Mouse (Mus musculus) embryonic facial prominence, embryonic 14.5 days (tissue): Measurements from ENCODE around the gene Nr3c2. TPM values are rescaled to one million over a fixed set of nuclear protein-coding genes. Genes with fewer than 3 reads are reported as not detected.

Experiments used
- ATAC-seq: fragments of 200-750 bp; cut with Nextera tagmentation; 2 replicates; pipeline ENCODE4 v1.8.0; 2017; ENCODE audit warnings: low read depth, moderate number of reproducible peaks, moderate TSS enrichment
- DNase-seq: peaks from one replicate; pipeline ENCODE4 v3.0.0-alpha.2; 2015; ENCODE audit warnings: low spot score
- H3K27ac ChIP-seq: fragments of 300-500 bp; sonication (generic); replicated peaks from 2 replicates; pipeline ENCODE4 v1.5.1; 2014; ENCODE audit warnings: low read depth, mild to moderate bottlenecking, low read length, moderate library complexity
- H3K27me3 ChIP-seq: fragments of 300-500 bp; sonication (generic); replicated peaks from 2 replicates; pipeline ENCODE4 v1.6.1; 2014; ENCODE audit warnings: low read length; ENCODE audit not compliant: control insufficient read depth, insufficient read depth
- H3K36me3 ChIP-seq: fragments of 300-500 bp; sonication (generic); 2 replicates; pipeline ENCODE4 v1.6.1; 2014; ENCODE audit warnings: low read length, mixed read lengths; ENCODE audit not compliant: control insufficient read depth, insufficient read depth
- H3K4me1 ChIP-seq: fragments of 300-500 bp; sonication (generic); 2 replicates; pipeline ENCODE4 v1.6.1; 2014; ENCODE audit warnings: antibody characterized with exemption, low read length; ENCODE audit not compliant: control insufficient read depth, insufficient read depth
- H3K4me2 ChIP-seq: fragments of 300-500 bp; sonication (generic); 2 replicates; pipeline ENCODE4 v1.6.1; 2014; ENCODE audit warnings: low read depth, mild to moderate bottlenecking, low read length, moderate library complexity, mixed read lengths
- H3K4me3 ChIP-seq: fragments of 300-500 bp; sonication (generic); 2 replicates; pipeline ENCODE4 v1.5.1; 2014; ENCODE audit warnings: low read depth, mild to moderate bottlenecking, low read length
- H3K9ac ChIP-seq: fragments of 300-500 bp; sonication (generic); 2 replicates; pipeline ENCODE4 v1.6.1; 2014; ENCODE audit warnings: low read depth, mild to moderate bottlenecking, low read length, moderate library complexity, mixed read lengths
- H3K9me3 ChIP-seq: fragments of 300-500 bp; sonication (generic); 2 replicates; pipeline ENCODE4 v1.6.1; 2016; ENCODE audit warnings: low read length; ENCODE audit not compliant: control insufficient read depth
- WGBS: fragments of 180-500 bp; shearing (Covaris S2); extraction: QIAGEN DNeasy Blood & Tissue Kit; methylation state at CpG from one replicate; pipeline ENCODE4 v1.1.7; 2014; 5-methylcytosine and 5-hydroxymethylcytosine counted together
- polyA plus RNA-seq: library from polyadenylated mRNA; unstranded; fragments of >200 nt; fragmentation: Nextera tagmentation; extraction: Ambion mirVana; gene quantifications from 2 replicates; pipeline ENCODE4 v1.2.1, GENCODE M21; 2014

Gene Nr3c2
- polyA plus RNA-seq, 1 experiment from 2014 or later = 6.5 TPM

DNA sequence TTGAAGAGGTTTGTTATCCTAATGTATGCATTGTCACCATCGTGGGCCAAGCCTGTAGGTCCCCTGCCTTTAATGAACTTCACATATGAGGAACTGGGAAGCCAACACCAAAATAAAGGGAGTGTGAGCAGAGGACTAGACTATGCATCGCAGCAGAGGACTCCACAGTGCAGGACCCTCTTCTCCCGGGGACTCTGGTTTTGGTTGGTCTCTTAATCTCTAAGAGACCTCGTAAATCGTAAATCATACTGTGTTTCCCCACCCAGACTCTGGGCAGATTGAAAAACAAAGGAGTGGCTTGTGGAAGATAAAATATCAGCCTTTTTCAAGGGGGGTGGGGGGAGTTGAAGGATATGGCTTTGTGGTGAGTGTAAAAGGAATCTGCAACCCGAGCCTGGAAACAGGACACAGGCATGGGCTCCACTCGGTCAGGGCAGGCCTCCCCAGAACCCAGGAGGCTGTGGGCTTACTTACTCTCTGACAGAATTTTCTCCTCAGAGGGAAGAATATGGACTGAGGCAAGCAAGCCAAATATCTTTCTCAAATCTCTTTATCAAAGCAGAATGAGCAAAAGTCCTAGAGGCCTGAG, 234.6 kb downstream of the Nr3c2 start:
- 37% methylated on average over 7 of the region's 7 CpGs for WGBS
- Histone ChIP-seq H3K9me3 (peaks cover 8% of the 10 kb centered on the region; the same call in 1 of the 2 replicates), H3K27me3 (no peaks in the 10 kb centered on the region), H3K9ac (no peak overlapping the region), H3K4me3 (no peak overlapping the region), H3K27ac (0 out of 2 replicates have a peak overlapping the region, but pooled peaks have one; percentile 18), H3K4me2 (no peak overlapping the region), H3K36me3 (no peaks in the 10 kb centered on the region), H3K4me1 (no peaks in the 10 kb centered on the region; the same call in 1 of the 2 replicates)
- no peak for ATAC-seq
- peak; percentile 37 for DNase-seq

DNA sequence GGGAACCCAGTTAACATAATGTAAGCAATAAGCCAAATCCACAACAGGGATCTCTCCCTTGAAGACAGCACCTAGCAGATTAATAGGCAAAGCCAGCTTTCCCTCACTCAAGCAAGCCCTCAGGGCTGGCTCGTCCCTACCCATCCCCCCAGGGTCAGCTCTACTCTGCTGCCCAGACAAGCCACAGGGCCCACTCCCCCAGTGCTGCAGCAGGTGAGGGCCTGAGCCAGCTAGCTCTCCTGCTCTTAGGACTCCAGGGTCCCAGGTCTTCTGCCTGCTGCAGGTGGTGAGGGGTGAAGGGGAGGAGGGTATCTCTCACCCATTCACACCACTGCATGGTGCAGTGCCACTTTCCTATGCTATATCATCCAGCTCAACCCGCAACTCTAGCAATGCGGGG, 246.0 kb downstream of the Nr3c2 start:
- ATAC-seq (no peak), DNase-seq (no peak)
- Histone ChIP-seq H3K36me3 (no peaks in the 10 kb centered on the region), H3K4me2 (no peak overlapping the region), H3K27ac (no peak overlapping the region), H3K4me3 (no peak overlapping the region), H3K27me3 (no peaks in the 10 kb centered on the region), H3K9me3 (no peaks in the 10 kb centered on the region), H3K4me1 (no peaks in the 10 kb centered on the region), H3K9ac (no peak overlapping the region)
- 75% methylated on average over 3 of the region's 3 CpGs for WGBS

DNA sequence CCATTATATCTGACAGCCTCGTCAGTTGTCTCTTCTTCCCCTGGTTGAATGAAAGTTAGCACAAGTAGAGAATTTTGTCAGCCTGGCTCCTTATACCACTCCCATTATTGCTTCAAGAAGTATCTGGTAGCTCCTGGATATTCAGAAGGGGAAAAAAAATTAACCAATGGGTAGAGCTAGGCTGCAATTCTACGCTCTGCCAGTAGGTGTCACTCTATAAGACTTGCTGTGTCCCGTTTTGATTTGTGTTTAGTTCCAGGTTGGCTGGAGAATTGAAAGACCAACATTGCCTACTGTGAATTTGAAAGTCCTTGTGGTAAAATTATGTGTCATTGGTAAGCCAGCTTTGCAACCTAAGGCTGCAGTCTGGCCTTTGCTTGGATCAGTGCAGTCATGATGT, 255.3 kb downstream of the Nr3c2 start:
- no peaks in the 10 kb centered on the region for H3K4me1 ChIP-seq
- no peak overlapping the region for H3K9ac ChIP-seq
- no peak overlapping the region for H3K4me3 ChIP-seq
- H3K27ac ChIP-seq = no peak overlapping the region
- no peaks in the 10 kb centered on the region for H3K36me3 ChIP-seq
- H3K9me3 ChIP-seq = 0 out of 2 replicates have a peak, but pooled peaks cover 3% of the 10 kb centered on the region
- DNase-seq = no peak
- WGBS = 54% methylated on average over 3 of the region's 3 CpGs
- no peaks in the 10 kb centered on the region for H3K27me3 ChIP-seq
- ATAC-seq = no peak
- no peak overlapping the region for H3K4me2 ChIP-seq

DNA sequence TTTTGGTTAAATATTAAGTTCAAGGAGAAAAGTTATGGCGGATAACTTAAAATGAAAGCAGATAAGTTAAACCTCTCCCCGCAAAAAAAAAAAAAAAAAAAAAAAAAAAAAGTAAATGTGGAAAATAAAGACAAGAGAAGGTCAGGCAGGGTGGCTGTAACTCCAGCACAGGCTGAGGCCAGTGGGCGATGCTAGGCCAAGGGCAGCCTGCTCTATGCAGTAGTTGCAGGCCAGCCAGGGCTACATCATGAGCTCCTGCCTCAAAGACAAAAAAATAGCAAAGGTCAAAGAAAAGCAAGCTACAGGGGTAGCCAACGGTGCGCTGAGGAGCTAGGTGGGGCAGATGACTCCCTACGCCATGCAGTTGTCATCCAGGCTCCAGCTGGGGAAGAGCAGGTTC, 270.1 kb downstream of the Nr3c2 start:
- Histone ChIP-seq H3K4me1 (no peaks in the 10 kb centered on the region), H3K9ac (no peak overlapping the region), H3K27ac (no peak overlapping the region), H3K36me3 (no peaks in the 10 kb centered on the region), H3K4me3 (no peak overlapping the region), H3K9me3 (no peaks in the 10 kb centered on the region), H3K4me2 (no peak overlapping the region), H3K27me3 (no peaks in the 10 kb centered on the region)
- DNase-seq (no peak), ATAC-seq (no peak)
- 94% methylated on average over 6 of the region's 6 CpGs for WGBS

DNA sequence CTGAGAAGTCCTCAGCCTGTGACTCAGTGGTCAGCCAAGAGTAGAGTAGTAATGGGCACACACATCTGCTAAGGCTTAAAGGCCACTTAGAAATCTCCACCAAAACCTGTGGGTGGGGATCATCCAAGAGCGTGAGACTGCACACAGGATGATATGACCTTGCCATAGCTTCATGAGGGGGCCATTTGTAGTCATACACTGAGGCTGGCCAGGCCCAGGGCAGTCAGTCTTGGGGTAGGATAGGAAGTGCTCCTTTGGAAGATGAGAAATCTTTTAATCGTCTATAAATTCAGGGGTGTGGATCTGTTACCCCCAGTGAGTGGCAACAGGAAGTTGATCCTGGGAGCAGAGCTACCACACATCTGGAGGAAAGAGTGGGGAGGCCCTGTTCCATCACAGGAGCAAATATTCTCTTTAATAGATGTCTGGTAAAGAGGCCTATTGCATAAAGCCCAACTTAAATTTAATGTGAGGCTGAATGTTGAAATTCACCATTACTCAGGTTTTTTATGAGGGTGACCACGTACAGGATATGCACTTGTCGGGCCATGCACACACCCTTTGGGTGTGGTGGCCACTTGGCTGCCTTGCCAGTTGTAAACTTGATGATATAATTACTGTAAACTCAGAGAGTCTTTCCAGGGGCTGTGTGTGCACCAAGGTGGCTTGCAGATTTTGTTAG, 270.7 kb downstream of the Nr3c2 start:
- H3K36me3 ChIP-seq = no peaks in the 10 kb centered on the region
- WGBS = 85% methylated on average over 4 of the region's 4 CpGs

DNA sequence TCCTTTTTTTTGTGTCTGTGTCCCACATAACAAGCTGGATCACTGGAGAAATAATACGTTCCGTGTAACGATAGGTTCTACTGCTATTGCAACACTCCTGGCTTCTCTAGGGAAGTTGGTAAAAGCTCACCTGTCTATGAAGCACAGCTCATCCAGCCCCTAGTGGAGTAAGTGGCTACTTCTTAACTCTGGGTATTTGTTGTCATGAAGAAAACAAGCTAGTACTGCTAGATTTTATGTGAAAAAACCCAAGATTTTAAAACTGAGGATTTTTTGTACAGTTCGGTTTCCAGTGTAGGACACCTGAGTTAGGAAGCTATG, 271.2 kb downstream of the Nr3c2 start:
- H3K4me3 ChIP-seq = no peak overlapping the region
- DNase-seq (no peak), ATAC-seq (no peak)
- no peaks in the 10 kb centered on the region for H3K4me1 ChIP-seq
- H3K9ac ChIP-seq = no peak overlapping the region
- H3K9me3 ChIP-seq = no peaks in the 10 kb centered on the region
- H3K36me3 ChIP-seq = no peaks in the 10 kb centered on the region
- no peak overlapping the region for H3K4me2 ChIP-seq
- H3K27me3 ChIP-seq = no peaks in the 10 kb centered on the region
- 94% methylated on average over 4 of the region's 4 CpGs for WGBS
- no peak overlapping the region for H3K27ac ChIP-seq

More for the DNA sequence above, 270.7 kb downstream of the Nr3c2 start:
- H3K9me3 ChIP-seq = no peaks in the 10 kb centered on the region
- ATAC-seq (no peak), DNase-seq (no peak)
- H3K27me3 ChIP-seq = no peaks in the 10 kb centered on the region
- H3K4me3 ChIP-seq = no peak overlapping the region
- no peaks in the 10 kb centered on the region for H3K4me1 ChIP-seq
- no peak overlapping the region for H3K27ac ChIP-seq
- no peak overlapping the region for H3K4me2 ChIP-seq
- H3K9ac ChIP-seq = no peak overlapping the region

DNA sequence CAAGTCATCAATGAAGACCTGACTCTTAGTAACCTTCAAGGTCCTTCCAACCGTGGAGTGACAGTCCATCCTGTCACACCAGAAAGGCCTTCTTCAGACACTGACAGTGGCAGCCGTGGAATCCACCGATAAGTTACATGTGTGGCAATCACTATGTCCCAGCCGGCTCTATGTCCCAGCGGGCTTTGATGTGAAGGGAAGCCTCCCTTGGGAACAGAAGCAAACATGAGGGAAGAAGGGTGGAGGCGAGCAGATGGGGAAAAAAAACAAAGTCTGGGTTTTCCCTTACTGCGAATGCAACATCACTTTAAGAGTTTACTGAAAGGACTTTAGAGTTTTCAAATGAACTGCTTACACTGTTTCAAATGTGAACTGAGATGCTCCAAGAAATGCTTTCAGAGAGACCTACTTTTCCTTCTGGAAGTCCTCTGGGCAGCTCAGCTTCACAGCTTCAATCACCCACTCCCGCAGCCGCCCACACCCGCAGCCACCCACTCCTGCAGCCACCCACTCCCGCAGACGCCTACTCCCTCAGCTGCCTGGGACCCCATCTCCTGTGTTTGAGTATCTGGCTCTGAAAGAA, 273.9 kb downstream of the Nr3c2 start:
- Histone ChIP-seq H3K4me1 (no peaks in the 10 kb centered on the region), H3K27me3 (no peaks in the 10 kb centered on the region), H3K9me3 (no peaks in the 10 kb centered on the region), H3K9ac (no peak overlapping the region), H3K36me3 (no peaks in the 10 kb centered on the region), H3K4me3 (no peak overlapping the region), H3K4me2 (no peak overlapping the region), H3K27ac (no peak overlapping the region)
- ATAC-seq (no peak), DNase-seq (peak; percentile 31)
- 51% methylated on average over 12 of the region's 12 CpGs for WGBS

DNA sequence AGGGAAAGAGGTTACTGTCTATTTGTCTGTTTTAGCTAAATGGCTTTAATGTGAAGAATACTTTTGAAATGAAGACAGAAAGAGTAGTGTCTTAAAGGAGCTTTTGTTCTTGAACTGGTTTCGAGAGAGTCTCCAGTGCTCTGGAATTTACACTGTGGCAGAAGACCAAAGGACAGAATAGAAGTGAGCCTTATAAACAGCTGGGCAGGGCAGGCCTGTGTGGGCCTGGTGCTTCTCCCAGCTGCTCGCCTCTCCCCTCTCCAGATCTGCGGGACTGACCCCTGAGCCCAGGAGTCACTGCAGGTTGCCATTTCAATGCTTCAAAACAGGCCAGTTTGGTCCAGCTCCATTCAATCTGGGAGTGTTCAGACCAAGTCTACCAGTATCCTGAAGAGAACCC, 274.5 kb downstream of the Nr3c2 start:
- Histone ChIP-seq H3K4me3 (no peak overlapping the region), H3K36me3 (no peaks in the 10 kb centered on the region), H3K9me3 (no peaks in the 10 kb centered on the region), H3K4me2 (no peak overlapping the region), H3K4me1 (no peaks in the 10 kb centered on the region), H3K9ac (no peak overlapping the region), H3K27ac (no peak overlapping the region), H3K27me3 (no peaks in the 10 kb centered on the region)
- ATAC-seq (peak; percentile 77; the same call in 1 of the 2 replicates), DNase-seq (peak; percentile 24)
- 43% methylated on average over 3 of the region's 3 CpGs for WGBS

DNA sequence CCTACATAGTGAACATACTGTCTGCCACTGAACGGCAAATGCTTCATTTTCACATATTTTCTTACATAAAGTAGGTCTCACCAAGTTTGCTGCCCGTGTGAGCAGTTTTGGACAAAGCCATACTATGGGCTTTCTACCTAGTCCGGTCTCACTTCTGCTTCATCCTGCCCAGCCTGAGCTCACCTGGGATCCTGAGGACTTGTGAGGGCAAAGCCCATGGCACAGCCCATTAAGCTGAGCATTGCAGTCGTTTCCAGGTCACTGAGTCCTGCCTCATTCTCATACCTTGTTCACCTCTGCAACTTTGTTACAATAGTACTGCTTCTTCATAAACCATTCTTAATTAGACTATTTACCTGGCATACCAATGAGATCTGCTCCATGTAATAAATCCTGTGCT, 276.2 kb downstream of the Nr3c2 start:
- Histone ChIP-seq H3K4me1 (no peaks in the 10 kb centered on the region), H3K27me3 (no peaks in the 10 kb centered on the region), H3K4me3 (no peak overlapping the region), H3K9ac (no peak overlapping the region), H3K9me3 (no peaks in the 10 kb centered on the region), H3K36me3 (no peaks in the 10 kb centered on the region), H3K27ac (no peak overlapping the region), H3K4me2 (no peak overlapping the region)
- DNase-seq (no peak), ATAC-seq (no peak)
- 83% methylated on average over 4 of the region's 4 CpGs for WGBS
